Mouse (Mus musculus) common myeloid progenitor, adult 5-6 weeks (primary cell): ENCODE data around the gene 1700056E22Rik. TPM values are rescaled to one million over a fixed set of nuclear protein-coding genes. Genes with fewer than 3 reads are reported as not detected.
A peak's percentile ranks its signal among the peaks of the same experiment; 100 is the strongest.

ENCODE experiments used
- ATAC-seq: replicated peaks from 2 replicates; pipeline ENCODE4 v1.8.0; 2016; ENCODE audit warnings: low read depth, mild to moderate bottlenecking, moderate TSS enrichment, inconsistent platforms; ENCODE audit not compliant: poor library complexity, severe bottlenecking
- total RNA-seq: library from RNA; stranded (forward); fragments of 200-1000, 187-1606 nt; gene quantifications from 2 replicates; pipeline ENCODE4 v1.2.3, GENCODE M21; 2017

1700056E22Rik gene
- total RNA-seq, 1 experiment from 2014 or later: 0.09 TPM

DNA sequence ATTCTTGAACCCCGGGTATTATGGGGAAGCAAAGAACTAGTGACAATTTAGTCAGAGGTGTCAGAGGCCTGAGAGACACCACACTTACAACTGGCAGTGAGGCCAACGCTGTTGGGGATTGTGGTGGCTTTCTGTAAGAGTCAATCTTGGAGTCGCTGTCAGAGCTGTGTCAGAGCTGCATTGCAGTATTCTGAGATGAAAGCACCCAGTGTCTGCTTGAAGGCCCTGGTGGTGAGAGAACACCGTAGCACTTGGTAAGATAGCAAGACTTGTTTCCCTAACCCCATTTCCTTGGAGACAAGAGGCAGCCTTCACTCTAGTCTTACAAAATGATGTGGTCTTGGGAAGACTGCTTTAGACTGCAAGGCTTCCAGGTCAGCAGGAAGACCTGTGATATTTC lies 18.2 kb upstream of the 1700056E22Rik start:
- ATAC-seq: no peak

DNA sequence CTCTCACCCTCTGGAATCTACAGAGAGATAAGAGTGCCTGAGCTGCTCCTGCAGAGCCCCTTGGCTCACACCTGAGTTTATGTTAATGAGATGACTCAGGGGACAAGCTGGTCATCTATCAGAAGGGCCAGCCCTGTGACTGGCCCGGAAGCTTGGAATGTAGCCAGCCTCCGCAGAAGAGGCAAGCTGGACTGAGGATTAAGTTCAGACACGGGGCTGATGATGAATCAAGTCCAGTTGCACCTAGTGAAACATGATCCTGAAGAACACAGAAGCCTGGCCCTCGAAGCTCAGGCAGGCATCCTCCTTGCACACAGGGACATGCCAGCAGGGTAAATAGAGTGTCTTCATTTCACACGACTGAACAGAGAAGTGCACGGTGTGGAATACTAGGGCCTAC lies 17.7 kb upstream of the 1700056E22Rik start:
- no peak for ATAC-seq

DNA sequence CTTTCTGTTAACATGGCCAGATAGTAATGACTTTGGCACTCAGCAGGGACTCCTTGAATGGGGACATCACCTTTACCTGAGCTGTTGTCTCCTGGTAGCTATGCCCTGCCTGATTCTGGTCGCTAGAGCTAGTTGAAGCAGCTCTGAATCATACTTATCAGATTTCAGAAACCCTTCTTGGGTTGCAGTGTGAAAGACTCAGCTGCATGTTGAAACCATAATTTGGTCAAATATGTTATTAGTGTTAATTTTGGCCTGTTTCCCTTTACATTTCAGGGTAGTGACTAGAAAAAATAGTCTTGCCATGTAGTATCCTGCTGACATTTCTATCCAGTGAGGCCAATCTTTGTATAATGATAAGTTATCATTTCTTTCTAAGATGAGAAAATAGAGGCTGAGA lies 17.2 kb upstream of the 1700056E22Rik start:
- ATAC-seq: no peak

DNA sequence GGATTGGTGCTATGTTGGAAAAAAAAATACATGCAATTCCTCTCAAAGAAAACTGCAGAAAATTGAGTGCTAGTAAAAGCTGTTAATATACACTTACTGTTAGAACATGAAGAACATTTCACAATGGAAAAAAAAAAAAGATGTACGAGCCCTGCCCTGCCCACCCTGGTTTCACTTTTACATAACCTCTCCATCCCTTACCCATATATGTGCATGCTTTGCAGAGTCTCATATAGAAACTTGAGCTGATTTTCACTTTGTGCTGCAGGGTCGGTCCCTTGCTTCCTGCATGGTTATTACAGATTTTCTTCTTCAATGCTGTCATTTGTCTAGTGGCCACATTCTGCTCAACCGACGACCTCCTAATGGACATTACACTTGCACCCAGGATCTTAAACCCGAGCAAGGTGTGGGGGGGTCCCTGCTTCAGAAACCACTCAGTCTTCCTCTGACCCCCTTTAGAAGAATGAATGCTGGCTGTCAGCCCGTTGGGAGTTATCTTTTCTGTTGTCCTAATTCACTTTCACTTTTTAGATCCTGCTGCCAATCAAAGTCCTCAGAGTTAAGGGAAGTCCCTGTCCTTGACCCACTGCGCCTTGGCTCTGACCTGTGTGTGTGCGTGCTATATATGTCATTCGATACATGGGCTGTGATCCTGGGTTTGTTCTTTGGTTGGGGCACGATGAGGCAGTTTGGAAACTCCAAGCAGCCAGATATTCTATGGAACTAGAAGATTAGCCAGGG lies 14.7 kb upstream of the 1700056E22Rik start:
- peak; percentile 68 for ATAC-seq

DNA sequence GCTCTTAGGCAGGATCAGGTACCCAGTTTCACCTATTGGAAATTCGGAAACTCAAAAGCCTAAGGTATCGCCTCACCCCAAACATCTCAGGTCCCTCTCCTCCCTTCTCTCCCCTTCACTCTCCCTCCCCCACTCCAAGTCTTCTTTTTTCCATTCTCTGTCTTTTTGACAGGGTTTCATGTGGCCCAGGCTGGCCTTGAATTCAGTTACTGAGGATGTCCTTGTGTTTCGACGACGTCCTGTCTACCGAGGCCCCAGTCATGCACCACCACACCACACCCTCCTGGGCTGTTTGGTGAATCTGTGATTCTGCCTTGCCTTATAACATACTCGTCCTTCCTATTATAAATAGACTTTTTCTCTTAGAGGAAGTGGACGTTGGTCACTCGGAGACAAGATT lies 13.7 kb upstream of the 1700056E22Rik start:
- ATAC-seq: no peak

DNA sequence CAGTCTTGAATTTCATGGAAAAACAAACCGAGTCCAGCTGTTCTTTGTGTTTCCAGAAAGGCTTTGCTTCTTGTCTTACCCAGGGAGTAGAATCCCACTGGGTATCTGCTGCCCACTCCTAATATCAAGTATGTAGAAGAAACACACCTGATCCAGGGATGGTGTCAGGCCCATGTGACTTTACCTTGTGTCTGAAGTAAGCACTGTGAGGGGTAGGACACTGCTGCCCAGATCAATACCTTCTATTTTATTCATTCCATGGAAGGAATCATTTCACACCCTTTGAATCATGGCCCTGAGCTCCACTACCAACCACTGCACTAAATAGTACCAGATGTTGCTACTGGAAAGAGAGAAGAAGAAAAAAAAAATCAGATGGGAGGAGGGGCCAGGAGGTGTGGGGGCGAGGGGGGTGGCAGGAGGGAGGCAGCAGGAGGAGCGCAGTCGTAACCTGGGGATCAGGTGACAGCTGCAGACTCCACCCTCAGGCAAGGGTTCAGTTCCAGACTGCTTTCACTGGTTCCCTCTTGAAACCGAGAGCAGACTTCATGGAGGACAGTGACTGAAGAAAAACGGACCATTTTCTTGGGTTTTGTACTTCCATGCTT lies 12.1 kb upstream of the 1700056E22Rik start:
- ATAC-seq: no peak

DNA sequence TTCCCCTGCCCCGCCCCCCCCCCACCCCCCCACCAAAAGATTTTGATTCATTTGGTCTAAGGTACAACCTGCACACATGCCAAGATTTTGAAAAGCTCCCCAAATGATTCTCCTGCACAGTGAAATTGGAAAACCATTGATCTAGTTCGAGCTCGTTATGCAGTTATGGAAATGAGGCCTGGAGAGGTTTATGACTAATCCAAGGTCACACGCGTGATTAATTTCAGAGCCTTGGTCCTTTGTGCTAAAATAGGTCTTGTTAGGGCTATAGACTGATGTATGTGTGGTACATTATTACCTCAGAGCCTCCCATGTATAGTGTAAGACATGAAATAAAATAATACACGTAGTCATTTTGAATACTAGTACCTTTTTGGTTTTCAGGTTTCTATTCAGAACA lies 9.3 kb upstream of the 1700056E22Rik start:
- ATAC-seq: no peak

DNA sequence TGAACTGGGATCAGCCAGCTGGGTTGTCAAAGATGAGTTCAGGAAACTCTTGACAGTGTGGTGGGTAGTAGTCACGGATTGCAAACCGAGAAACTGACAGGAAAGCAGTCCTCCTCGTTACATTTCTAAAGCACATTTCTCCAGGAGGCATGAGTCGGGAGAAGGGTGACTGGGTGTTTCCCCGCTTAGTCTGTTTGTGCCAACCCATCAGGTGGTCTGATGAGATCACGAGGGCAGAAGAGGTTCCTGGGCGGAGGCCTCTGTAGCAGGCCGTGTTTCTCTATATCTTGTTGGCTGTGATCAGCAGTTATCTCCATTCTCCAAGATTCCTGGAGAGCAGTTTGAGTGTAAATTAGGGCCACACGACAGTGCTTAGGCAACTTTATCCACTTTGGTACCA lies 8.6 kb upstream of the 1700056E22Rik start:
- peak; percentile 58 for ATAC-seq

DNA sequence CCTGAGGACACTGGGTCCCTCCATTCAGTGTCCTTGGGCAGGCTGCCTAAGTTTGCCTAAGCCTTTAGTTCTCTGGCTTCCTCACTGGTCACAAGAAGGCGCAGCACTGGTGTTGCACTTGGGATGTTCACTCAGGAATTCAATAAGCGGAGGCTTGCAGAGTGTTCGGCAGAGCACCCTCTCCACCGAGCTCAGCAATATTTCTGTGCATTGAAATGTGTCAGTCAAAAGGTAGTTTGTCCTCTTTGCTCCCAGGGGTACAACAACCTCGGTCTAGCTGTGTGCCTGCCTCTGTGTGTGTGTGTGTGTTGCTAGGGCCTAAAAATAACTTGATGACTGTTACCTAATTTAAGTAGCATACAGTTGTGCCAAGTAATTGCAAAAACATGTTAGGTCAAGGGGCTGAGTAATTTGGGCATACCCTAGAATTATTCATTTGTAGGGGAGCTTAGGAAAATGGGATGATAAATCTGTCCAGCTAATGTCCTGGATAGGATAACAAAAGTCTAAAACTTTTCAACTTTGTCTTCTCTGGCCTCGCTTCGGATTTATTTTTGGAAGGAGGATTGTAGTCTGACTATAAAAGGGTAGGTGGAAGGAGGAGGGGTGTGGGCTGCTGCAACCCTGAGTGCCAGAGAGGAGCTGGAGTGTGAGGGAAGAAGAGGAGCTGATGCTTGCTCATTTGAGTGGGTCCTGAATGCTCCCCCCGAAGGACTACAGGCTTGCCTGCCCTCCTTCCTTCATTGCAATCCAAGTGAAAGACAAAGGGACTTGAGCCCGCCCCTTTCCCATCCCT lies 7.9 kb upstream of the 1700056E22Rik start:
- no peak for ATAC-seq

DNA sequence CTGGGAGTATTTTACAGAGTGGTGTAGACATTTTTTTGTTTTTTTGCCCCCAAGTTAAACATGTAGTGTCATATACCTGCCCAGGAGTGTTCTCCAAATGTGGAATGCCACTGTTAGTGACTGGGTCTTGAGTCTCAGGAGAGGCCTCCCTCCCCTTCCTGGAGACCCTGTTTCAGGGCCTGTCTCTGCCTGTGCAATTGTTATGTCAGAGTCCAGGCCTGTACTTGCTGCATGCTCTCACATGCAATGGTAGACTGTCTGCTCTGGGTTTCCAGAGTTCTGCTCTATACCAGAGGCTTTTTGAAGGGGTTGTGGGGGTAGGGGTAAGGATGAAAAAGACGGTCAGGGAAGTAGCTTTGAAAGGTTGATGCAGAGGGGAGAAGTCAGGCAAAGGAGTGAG lies 6.8 kb upstream of the 1700056E22Rik start:
- no peak for ATAC-seq

DNA sequence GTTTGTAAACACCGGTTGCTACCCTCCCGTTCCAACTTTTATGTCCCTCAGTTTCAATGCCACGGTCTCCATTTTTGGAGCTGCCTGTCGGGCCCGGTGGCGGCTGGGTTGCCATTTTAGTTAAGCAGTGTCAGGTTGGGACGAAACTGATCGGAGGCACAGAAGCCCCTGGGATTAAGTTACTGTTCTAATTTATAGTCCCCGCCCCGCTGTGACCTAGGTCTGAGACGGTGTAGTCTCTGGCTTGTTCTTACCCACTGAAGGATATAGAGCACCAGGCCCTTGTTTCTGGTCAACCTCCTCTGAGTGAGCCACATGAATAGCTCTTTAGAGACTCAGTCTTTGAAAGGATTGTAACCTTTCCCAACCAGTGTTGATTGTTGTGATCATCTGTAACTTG lies 6.1 kb upstream of the 1700056E22Rik start:
- ATAC-seq: no peak

DNA sequence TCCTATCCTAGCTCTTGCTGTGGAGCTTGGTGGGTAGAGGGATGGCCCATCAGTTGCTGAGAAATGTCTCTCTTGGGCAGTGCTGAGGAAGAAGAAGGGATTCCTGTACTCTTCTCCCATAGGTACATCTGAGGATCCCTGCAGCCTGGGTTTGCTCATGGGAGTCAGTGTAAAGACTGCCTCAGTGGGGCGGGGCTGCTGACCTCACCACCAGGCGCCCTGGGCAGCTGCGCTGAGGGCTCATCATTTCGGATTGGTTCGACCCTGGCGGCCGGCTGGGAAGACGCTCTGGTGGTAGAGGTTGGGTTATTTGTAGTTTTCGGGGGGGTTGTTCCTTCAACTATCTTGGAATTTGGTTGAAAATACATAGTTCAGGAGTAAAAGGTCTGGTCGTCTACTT lies 5.2 kb upstream of the 1700056E22Rik start:
- ATAC-seq: no peak

DNA sequence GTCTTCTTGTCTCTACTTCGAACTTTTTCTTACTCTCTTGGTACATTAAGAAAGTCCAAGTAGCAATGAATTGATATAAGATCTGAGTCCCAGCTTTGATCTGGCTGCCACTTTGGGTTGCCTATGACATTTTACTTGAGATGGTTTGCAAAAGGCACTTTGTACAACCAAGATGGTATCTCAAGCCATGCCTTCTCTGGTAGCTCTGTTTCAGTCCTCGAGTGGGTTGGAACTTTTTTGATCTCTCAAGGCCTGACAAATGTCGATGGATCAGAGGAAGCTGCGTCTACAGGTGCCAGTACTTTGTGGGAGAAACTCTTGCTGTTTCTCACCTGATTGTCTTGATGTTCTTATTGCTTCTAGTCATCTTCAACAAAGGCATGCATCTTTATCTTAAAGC lies 3.7 kb upstream of the 1700056E22Rik start:
- ATAC-seq: no peak

DNA sequence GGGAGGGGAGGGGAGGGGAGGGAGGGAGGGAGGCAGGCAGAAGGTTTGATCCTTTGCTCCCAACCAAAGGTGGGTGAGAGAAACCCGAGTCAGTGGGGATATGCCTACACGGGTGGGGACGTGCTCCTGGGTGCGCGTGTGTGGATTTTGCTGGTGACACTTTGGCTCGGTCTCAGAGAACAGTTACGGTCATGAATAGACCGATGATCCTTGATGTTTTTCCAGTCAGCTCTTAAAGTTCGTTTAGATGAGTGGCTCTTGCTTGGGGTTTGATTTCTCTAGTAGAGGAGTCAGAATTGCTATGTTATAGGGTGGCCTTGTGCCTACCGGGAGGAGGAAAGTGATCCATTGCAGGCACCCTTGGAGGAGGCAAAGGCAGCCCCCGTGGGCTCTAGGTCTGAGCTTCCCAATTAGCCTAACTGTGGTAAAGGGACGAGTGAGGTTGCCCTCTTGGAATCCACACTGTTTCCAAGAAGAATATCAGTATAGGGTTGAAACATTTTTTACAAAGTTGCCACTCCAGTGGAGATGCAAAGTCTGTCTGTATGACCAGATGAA lies 1.3 kb upstream of the 1700056E22Rik start:
- ATAC-seq: no peak

DNA sequence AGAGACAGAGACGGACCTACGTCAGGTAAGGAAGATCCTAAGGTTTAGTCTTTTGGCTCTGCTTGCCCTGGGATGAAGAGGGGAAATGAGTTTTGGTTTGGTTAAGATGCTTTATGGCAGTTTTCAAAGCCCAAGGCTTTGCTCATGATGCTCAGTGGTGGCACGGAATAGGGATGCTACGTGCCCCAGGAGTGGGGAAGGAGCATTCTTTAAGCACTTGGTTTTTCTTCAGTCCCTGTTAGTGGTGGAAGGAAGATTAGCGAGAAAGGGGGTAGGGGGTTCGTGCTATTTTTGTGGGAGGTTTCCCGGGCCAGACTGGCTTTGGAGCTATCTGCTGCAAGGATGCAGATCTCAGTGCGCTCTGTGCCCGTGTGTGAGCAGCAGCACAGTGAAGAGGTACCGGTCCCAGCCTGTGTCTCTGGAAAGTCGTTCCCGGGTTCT lies 660 bp upstream of the 1700056E22Rik start:
- no peak for ATAC-seq

DNA sequence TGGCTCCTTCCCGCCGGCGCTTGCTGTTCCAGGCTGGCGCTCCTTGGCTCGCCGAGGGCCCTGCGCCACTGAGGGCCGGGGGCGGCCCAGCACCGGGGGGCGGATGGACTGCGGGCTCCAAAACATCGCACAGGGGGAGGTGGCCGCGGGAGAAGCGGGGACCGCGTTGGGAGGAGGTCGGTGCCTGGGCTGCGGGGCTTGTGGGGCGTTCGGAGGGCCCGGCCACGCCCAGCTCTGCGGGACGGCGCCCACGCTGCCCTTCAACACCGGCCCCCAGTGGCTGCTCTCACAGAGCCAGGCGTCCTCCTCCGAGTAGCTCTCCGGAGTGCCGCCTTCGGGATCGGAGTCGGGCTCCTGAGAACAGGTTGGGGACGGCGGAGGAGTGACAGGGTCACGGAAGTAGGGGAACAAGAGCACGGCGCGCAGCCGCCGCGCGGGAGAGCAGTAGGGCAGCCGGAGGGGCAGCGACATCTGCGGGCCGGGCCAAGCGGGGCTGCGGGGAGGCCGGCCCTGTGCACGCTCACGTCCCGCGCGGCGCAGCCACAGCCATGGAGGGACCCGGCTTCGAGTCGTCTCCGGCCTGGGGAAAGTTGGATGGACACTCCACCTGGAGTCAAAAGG lies 601 bp downstream of the 1700056E22Rik start:
- ATAC-seq: peak; percentile 34

DNA sequence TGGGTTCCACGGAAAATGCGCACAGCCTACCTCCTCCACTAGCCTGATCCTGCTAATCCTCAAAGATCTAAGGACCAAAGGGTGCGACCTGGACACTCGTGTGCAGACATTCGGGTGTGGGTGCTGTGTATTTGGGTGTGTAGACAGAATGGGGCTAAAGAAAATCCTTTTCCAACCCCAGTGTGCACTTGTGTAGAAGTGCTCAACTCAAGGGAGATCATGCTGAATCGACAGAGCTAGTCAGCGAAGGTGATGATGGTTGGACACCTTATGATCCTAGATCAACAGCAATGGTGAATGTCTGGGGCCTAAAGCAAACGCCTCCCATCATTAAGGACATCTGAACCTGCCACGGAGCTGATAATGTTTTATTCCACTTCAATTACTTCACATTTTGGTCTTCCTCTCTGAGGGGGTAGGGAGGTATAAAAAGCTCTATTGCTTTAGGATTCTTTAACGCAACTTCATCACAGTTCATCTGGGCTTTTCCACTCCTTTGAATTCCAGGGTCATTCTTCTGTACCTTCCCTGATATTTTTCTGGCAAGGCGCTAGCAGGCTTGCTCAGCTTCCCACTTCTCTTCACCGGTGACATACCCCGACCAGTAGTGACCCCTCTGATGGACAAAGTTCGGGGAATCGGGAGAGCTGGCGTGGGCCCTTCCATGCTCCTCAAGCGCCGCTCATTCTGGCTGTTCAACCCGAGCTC lies 1.3 kb downstream of the 1700056E22Rik start:
- no peak for ATAC-seq

DNA sequence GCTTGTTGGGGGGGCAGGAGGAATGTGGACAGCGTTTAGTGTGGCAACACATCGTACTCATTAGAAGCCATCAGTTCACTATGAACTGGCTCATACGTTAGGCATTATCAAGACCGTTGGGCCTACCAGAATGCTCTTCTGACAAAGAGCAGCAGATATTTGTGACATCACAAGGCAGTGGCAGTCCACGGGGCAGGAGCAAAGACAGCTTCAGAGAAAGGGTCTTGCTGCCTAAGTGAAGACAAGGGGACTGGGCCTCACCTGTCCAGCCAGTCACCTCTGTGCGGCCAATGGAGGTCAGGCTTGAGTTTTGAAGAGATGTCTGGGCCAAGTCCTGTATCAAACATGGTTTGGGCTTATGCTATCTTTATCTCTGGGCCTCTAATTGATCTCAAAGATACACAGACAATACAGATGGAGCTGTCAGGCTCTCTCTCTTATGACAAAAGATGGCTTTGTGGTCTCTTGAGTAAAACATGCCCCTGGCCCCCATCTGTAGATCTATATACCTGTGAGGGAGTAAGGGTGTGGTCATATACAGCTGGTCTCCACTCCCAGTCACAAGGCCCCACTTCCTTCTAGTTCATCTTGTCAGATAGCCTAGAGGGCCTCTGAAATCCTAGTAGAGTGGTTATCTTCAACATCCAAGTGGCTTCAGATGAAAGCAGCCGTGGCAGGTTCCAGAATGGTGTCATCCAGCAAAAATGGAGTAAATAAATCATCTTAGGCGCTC lies 3.9 kb downstream of the 1700056E22Rik start:
- no peak for ATAC-seq

DNA sequence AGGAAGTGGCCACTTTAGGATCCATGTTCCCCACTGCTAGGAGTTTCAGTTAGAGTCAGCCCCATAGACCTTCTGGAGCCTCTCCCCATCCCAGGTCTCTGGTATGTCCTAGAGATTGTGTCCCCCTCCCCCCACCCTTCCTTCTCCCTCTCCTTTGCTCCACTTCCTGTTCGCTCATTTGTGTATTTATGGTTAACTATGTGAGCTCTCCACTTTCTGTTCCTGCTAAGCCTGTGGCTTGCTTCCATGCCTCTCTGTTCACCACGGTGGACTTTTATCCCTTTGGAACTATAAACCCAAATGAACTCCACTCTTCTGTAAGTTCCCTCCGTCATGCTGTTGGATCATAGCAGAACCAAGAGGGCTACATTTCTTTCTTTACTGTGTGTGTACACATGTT lies 7.1 kb downstream of the 1700056E22Rik start:
- ATAC-seq: no peak
